Mouse (Mus musculus): Measurements from ENCODE around the gene Sphkap.
A peak's percentile ranks its signal among the peaks of the same experiment; 100 is the strongest.

- peak; percentile 44 for TF ChIP-seq CTCF (IDR thresholded peaks at IDR 0.05)
- TF ChIP-seq EP300 (IDR thresholded peaks at IDR 0.05): no peak
Measured at GRCm38 (mm10) chr1:83218260-83218659, 189.7 kb downstream of the Sphkap start.
